Mouse (Mus musculus): ENCODE measurements at regions not wholly inside any gene's neighbourhood (a gene's known extent, or its start where the extent isn't known, plus 50 kb on each side); places are given as distances from the start of the nearest gene placed in this dataset.

- DNase-seq: no peak
Measured at GRCm38 (mm10) chr2:28287210-28287860, 94.5 kb downstream of the Olfm1 start.

GRCm38 (mm10) chr2:28289339-28289738 is 96.5 kb downstream of the Olfm1 start:
- no peak for DNase-seq

DNA sequence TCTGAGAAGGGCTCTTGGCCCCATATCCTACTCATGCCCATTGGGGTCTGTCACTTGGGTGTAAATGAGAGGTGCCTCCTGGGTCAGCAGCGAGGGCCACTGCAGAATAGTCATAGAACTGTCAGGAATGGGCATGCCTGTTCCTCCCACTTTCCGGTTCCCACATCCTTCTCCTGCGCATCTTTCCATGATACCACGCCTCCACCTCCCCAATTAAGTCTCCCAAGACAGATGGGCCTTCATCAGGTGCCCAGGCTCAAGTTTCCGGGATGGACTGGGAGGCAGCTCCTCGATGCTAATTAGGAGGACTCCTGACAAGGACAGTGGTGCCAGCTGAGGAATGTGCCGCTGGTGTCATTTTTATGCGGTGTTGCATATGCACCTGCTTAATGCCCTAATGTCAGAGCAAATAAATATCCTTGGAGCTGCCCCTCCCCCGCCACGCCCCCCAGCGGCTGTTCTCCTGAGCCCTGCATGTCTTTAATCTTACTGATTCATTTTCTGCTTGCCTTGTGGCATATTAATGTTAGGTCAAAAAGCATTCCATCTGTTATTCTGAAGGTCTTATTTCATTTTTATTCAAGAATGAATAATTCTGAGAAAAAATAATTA is 97.2 kb downstream of the Olfm1 start:
- peak; percentile 33 for DNase-seq

DNA sequence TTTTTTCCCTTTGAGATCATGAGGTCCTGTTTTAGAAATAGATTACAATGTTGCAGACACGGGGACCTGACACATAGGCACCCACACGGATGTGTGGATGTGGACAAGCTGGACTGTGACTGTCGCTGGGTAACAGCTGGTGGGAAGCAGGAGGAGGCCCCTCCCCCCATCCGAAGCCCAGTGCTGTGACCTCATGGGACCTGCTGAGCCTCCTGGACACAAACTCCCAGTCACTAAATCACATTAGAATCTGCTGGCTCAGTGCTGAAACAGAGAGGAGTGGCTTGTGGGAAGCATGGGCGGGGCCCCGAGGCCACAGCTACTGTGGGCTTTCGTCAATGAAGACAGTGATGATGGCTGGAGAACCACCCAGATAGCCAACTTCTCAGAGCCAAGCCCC is 101.7 kb downstream of the Olfm1 start:
- DNase-seq: no peak

DNA sequence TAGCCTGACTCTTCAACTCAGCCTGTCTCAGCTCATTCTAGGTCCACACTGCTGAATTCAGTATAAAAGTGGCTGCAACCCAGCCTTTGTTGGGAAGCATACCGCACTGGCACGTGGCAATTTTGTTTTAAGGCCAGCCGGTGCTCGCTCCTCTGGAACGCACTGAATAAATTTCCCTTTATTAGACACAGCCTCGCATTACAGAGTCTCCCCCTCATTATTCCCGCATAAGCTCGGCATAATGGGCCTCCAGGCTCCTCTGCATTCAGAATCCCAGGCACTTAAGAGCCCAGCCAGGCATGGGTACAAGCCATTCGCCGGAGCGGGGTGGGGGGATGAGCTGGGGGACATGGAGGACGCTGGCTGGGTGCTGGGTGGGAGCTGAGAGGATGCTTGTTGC is 103.4 kb downstream of the Olfm1 start:
- DNase-seq: no peak

DNA sequence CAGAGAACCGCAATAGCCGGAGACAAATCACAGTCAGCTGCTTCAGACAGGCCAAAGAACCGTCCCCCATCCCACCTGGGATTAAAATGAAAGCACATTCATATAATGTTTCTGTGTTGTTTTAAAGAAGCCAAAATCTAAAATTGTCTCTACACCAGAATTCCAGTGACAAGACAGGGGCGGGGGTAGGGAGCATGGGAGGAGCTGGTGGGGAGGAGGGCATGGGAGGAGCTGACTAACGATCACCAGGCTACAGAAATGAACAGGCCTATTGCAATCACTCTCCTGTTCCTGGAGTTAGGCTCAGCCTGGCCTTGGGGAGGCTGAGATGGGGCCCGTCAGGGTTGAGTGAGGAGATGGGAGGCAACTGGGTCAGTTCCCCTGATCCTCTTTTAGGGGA is 105.9 kb downstream of the Olfm1 start:
- no peak for DNase-seq

DNA sequence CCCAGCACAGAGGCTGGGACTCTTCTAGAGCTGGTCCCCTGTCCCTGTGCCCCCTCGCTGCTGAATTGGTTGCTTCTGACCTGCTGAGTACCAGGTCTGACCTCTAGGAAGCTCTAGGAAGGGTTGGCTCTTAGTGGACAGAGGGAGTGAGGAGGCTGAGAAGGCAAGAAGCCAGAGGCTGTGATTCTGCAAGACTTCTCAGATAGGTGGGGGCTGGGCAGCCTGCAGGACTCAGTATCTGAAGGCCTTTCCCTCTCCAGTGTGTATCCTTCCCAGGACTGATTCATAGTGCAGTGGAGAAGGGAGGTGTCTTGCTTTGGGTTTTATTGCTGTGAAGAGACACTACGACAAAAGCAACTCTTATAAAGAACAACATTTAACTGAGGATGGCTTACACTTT is 106.6 kb downstream of the Olfm1 start:
- no peak for DNase-seq

DNA sequence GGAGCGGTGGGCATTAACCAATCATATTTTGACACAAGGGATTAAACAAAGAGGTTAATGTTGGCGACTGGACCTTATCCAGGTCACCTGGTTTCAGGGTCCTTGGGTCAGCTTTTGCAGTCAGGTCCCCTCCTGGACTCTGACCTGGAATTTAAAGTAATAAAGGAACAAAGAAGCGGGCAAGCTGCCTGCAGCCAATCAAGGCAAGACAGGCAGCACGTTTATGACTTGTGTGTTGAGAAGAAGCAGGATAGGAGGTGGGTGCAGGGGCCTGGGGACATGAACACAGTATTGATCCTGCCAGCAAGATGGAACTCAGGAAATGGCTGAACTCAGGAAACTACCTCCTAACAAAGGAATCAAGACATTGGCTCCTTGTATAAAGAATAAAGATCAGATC is 108.5 kb downstream of the Olfm1 start:
- DNase-seq: no peak

GRCm38 (mm10) chr2:28303936-28304335 is 111.1 kb downstream of the Olfm1 start:
- no peak for DNase-seq

- DNase-seq: peak; percentile 49
Measured at GRCm38 (mm10) chr2:28304712-28305111, 111.9 kb downstream of the Olfm1 start.

- DNase-seq: no peak
Measured at GRCm38 (mm10) chr2:28309122-28309521, 116.3 kb downstream of the Olfm1 start.

GRCm38 (mm10) chr2:28312212-28312611 is 119.4 kb downstream of the Olfm1 start:
- no peak for DNase-seq

- no peak for DNase-seq
Measured at GRCm38 (mm10) chr2:28325502-28325901, 121.1 kb upstream of the Ppp1r26 start.

- DNase-seq: no peak
Measured at GRCm38 (mm10) chr2:28326056-28326455, 120.5 kb upstream of the Ppp1r26 start.

DNA sequence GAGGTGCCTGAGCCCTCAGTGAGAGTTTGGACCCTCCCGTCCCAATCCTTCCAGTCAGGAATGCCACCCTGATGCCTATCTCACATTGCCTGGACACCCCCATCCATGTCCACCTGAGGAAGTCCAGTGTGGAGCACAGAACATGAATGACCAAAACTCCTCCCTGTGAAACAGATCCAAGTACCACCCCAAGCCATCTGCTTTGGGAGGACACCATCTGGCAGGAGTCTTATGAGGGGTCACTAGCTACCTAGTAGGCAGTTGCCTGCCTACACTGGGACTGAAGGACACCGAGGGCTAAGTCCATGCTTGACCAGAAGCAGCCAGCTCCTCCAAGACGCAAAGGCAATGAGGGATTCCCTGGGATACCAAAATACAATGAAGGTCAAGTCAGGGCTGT is 119.9 kb upstream of the Ppp1r26 start:
- DNase-seq: no peak

DNA sequence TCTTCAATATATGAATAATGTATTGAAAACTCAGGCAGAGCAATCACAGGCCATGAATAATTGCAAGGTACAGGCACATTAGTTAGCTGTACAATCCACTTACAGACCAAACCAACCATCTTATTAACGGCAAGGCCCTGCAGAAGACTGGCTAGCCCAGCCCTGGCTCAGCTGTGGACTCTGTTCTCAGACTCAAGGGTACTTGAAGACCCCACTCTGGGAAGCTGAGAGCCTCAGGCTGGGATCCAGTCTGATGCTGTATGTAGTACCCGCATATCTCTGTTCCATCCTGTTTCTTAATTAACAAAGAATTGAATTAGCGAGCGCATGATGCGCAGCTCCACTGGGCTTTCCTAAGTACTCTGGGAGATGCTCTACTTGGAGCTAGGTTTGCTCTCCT is 117.5 kb upstream of the Ppp1r26 start:
- DNase-seq: no peak

DNA sequence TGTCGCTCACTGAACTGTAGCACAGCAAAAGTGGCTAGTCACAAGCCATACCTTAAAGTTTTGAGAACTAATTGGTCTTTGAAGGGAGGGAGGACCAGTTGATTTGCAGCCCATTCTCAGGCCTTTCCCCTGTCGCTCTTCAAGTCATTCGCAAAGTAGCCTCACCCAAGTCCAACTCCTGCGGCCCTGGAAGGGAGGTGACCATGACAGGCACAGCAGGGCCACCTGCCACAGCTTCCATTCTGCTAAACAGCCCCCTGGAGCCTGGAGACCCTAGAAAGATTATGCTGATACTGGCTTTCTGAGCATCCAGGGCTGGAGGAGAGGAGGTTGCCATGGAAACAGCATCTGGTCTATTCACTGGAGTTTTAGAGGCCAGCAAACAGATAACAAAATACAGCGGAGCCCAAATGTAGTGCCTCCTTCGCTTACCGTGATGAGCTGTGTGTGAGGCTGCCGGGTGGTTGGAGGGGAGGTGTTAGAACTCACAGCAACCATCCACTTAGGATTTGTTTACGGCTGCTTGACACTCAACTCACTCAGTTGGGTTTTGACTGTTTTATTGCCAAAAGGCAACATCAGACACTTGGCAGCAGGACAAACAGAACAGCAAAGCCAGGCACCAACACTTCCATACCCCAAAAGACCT is 111.3 kb upstream of the Ppp1r26 start:
- no peak for DNase-seq

DNA sequence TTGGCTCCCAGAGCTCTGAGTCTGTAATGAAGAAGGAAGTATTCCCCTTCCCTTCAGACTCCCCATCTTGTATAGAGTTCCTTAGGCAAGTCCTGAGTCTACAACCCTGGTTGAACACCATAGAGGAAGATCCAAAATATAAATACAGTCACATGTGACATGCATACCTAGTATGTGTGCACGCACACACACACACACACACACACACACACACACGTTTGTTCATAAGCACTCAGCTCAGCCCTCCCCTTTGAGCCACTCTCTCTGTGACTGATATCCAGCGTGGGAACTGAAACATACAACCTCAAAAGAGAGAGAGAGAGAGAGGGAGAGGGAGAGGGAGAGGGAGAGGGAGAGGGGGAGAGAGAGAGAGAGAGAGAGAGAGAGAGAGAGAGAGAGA is 110.8 kb upstream of the Ppp1r26 start:
- DNase-seq: no peak

DNA sequence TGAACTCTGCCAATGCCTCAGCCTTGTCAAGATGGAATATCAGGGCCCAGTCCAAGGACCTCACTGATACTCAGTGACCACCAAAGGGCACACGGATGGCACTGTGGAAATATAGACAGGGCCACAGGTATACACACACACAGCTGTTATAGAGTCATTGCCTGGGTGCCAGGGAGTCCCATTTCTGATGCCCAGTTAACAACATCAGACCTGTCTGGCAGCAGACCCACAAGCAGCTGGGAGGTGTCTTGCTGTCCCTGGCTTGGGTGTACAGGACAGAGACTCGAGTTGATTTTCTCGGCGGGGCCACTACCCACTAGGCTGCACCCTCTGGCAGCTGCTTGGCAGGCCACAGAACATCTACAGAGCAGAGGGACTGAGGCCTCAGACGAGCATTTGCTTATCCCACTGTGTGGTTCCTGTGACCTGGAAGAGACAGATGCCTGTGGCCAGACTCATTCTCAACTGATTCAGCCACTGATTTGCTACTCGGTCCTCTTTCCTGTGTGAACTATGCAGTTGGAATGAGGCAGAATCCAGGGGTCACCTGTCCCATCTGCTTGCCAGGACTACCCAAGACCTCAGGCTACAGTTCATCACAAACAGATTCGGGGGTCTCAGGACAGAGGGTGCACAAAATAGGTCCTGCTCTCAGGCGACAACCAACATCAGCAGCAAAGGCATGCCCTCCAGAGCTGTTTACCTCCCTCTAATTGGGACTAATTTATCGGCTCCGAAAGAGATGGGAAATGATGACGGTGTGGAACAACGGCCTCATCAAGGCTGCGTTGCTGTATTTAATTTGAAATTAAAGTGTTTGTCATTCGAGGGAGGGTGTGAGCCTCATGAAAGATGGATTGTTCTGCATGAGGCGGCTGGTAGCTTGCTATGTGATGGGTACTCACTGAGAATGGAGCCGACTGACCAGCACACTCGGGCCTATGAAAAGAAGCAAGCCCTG is 110.0 kb upstream of the Ppp1r26 start:
- no peak for DNase-seq

- no peak for DNase-seq
Measured at GRCm38 (mm10) chr2:28337561-28337960, 109.0 kb upstream of the Ppp1r26 start.

DNA sequence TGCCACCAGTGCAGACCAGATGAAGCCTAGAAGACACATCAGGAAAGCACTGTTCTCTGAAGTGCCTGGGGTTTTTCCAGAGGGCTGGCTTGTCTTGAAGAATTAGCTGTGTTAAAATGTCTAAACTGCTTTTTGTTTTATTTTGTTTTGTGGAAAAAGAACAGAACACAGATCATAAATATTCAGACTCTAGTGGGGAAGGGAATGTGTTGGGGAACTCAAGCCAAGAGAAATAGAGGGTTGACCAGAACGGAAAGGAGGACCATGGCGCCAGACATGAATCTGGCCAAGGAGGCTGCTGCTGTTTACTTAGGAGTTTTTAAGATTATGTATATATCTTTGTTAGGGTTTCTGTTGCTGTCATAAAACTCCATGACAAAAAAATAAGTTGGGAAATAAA is 105.3 kb upstream of the Ppp1r26 start:
- no peak for DNase-seq

GRCm38 (mm10) chr2:28348453-28348852 is 98.1 kb upstream of the Ppp1r26 start:
- no peak for DNase-seq

GRCm38 (mm10) chr2:28349911-28350310 is 96.7 kb upstream of the Ppp1r26 start:
- DNase-seq: no peak

Measured in right cerebral cortex, postnatal 14 days (tissue).